Mouse (Mus musculus): Measurements from ENCODE around the gene Syngap1. TPM values are rescaled to one million over a fixed set of nuclear protein-coding genes. Genes with fewer than 3 reads are reported as not detected.

Syngap1 gene
- polyA plus RNA-seq, 1 experiment: 5.2 TPM

- Histone ChIP-seq H3ac (ENCODE audit: control insufficient read depth, insufficient read length) (no peak overlapping the region), H3K27me3 (ENCODE audit: control insufficient read depth, insufficient read depth, insufficient read length) (no peaks in the 10 kb centered on the region), H3K36me3 (ENCODE audit: control insufficient read depth, insufficient read depth) (peaks cover 11% of the 10 kb centered on the region)
Measured at GRCm38 (mm10) chr17:27021736-27022135, 80.7 kb downstream of the Syngap1 start.

More at GRCm38 (mm10) chr17:27021736-27022135, 80.7 kb downstream of the Syngap1 start:
- H3K4me2 ChIP-seq (ENCODE audit: low read depth): no peak overlapping the region
- H3K4me3 ChIP-seq: no peak overlapping the region
- H3K79me2 ChIP-seq (ENCODE audit: control insufficient read depth, insufficient read depth): peaks cover 3% of the 10 kb centered on the region
- TF ChIP-seq MYOD1 (IDR thresholded peaks at IDR 0.05; ENCODE audit: control insufficient read depth in 1 of 3, insufficient read length in 2 of 3, low read depth in 2 of 3) (no peak), REST (IDR thresholded peaks at IDR 0.05; ENCODE audit: insufficient read depth, insufficient read length) (no peak)

Other genes with a start within 250 kb of the Syngap1 start
- 2.2 TPM for gene Crebrf, start 225.6 kb upstream of the Syngap1 start, polyA plus RNA-seq (2012; fragmentation: generic; extraction: Trizol)
- gene Bnip1, start 160.2 kb upstream of the Syngap1 start, polyA plus RNA-seq (2012; fragmentation: generic; extraction: Trizol): 31.8 TPM
- 1.4 TPM for gene Nkx2-5, start 96.2 kb upstream of the Syngap1 start, polyA plus RNA-seq (2012; fragmentation: generic; extraction: Trizol)
- gene Kifc5b, start 24.2 kb upstream of the Syngap1 start, polyA plus RNA-seq (2012; fragmentation: generic; extraction: Trizol): 15.4 TPM
- 9.6 TPM for gene Phf1, start 8.2 kb upstream of the Syngap1 start, polyA plus RNA-seq (2012; fragmentation: generic; extraction: Trizol)
- gene Cuta, start 1.7 kb upstream of the Syngap1 start, polyA plus RNA-seq (2012; fragmentation: generic; extraction: Trizol): 169 TPM
- gene Zbtb9, start 31.9 kb downstream of the Syngap1 start, polyA plus RNA-seq (2012; fragmentation: generic; extraction: Trizol): 8.8 TPM
- gene Bak1, start 87.8 kb downstream of the Syngap1 start, polyA plus RNA-seq (2012; fragmentation: generic; extraction: Trizol): 113 TPM
- gene Itpr3, start 116.1 kb downstream of the Syngap1 start, polyA plus RNA-seq (2012; fragmentation: generic; extraction: Trizol): 22.2 TPM
- 740 TPM for gene Uqcc2, start 192.7 kb downstream of the Syngap1 start, polyA plus RNA-seq (2012; fragmentation: generic; extraction: Trizol)
- 29.7 TPM for gene Ip6k3, start 226.5 kb downstream of the Syngap1 start, polyA plus RNA-seq (2012; fragmentation: generic; extraction: Trizol)

All from myocyte (in vitro differentiated cells).